Mouse (Mus musculus) CH12.LX (cell line): ENCODE data around the gene Celsr2. TPM values are rescaled to one million over a fixed set of nuclear protein-coding genes. Genes with fewer than 3 reads are reported as not detected.

Experiments
- DNase-seq: peaks from one replicate; pipeline ENCODE4 v3.0.0-alpha.2; 2013; ENCODE audit errors: extremely low read depth
- H3K27ac ChIP-seq: 2 replicates; pipeline ENCODE4 v1.5.1; 2012; ENCODE audit warnings: low read depth, mild to moderate bottlenecking, control low read depth, moderate library complexity; ENCODE audit not compliant: insufficient read depth
- H3K27me3 ChIP-seq: replicated peaks from 2 replicates; pipeline ENCODE3; 2012; ENCODE audit warnings: inconsistent platforms
- H3K36me3 ChIP-seq, 2 experiments: replicated peaks in 1 of 2; 2 replicates each; pipeline versions ENCODE3 to v1.6.1; 2012; ENCODE audit warnings: inconsistent platforms in 1 of 2, low read length in 1 of 2, mild to moderate bottlenecking in 1 of 2, mixed read lengths in 1 of 2, moderate library complexity in 1 of 2; ENCODE audit not compliant: control insufficient read depth in 1 of 2, insufficient read depth in 1 of 2
- H3K4me1 ChIP-seq, 2 experiments: 2 replicates each; pipeline ENCODE4 v1.6.1; 2012; ENCODE audit warnings: inconsistent platforms in 1 of 2, moderate library complexity in 1 of 2; ENCODE audit not compliant: insufficient read depth in 2 of 2, control insufficient read depth in 1 of 2
- H3K4me2 ChIP-seq: 2 replicates; pipeline ENCODE4 v1.6.1; 2012; ENCODE audit warnings: low read depth, mild to moderate bottlenecking, control low read depth; ENCODE audit not compliant: poor library complexity, insufficient read depth, severe bottlenecking
- H3K4me3 ChIP-seq, 3 experiments: fragments of 150-350 bp in 1 of 3; sonication (generic) in 1 of 3; replicated peaks in 1 of 3; 2 replicates each; pipeline versions ENCODE3 to v1.5.1; 2011 to 2012; ENCODE audit warnings: low read depth in 2 of 3, low read length in 2 of 3, mild to moderate bottlenecking in 2 of 3, moderate library complexity in 2 of 3, control low read depth in 1 of 3, improper control_type of control experiment in 1 of 3, inconsistent platforms in 1 of 3, mixed read lengths in 1 of 3; ENCODE audit not compliant: poor library complexity in 1 of 3
- H3K79me2 ChIP-seq: replicated peaks from 2 replicates; pipeline ENCODE4 v1.6.1; 2012; ENCODE audit warnings: mild to moderate bottlenecking, moderate library complexity; ENCODE audit not compliant: control insufficient read depth, poor library complexity, insufficient read depth, severe bottlenecking; ENCODE audit errors: extremely low read depth
- H3K9ac ChIP-seq: 2 replicates; pipeline ENCODE4 v1.6.1; 2012; ENCODE audit warnings: low read depth, mild to moderate bottlenecking, control low read depth, moderate library complexity; ENCODE audit not compliant: insufficient read depth
- H3K9me3 ChIP-seq: replicated peaks from 2 replicates; pipeline ENCODE3; 2012; ENCODE audit warnings: low read length, inconsistent platforms, mixed read lengths
- BHLHE40 ChIP-seq: IDR thresholded peaks from 2 replicates; pipeline ENCODE4 v1.6.1; 2011; ENCODE audit warnings: mild to moderate bottlenecking, low read depth, low read length, improper control_type of control experiment
- HCFC1 ChIP-seq: IDR thresholded peaks from 2 replicates; pipeline ENCODE4 v1.6.1; 2012; ENCODE audit warnings: low read depth, mild to moderate bottlenecking, inconsistent platforms, low read length, improper control_type of control experiment
- KAT2A ChIP-seq: IDR thresholded peaks from 2 replicates; pipeline ENCODE4 v1.6.1; 2012; ENCODE audit warnings: low read length, improper control_type of control experiment, inconsistent platforms; ENCODE audit not compliant: insufficient replicate concordance
- MAFK ChIP-seq: IDR thresholded peaks from 2 replicates; pipeline ENCODE4 v1.6.1; 2011; ENCODE audit warnings: low read length, improper control_type of control experiment; ENCODE audit not compliant: insufficient replicate concordance
- MAZ ChIP-seq: IDR thresholded peaks from 2 replicates; pipeline ENCODE4 v1.6.1; 2012; ENCODE audit warnings: low read depth, mild to moderate bottlenecking, inconsistent platforms, low read length, improper control_type of control experiment, moderate library complexity
- MEF2A ChIP-seq: IDR thresholded peaks from 2 replicates; pipeline ENCODE4 v1.6.1; 2014; ENCODE audit warnings: low read depth, mild to moderate bottlenecking, inconsistent platforms, low read length, improper control_type of control experiment, borderline replicate concordance
- POLR2A ChIP-seq: IDR thresholded peaks from 2 replicates; pipeline ENCODE4 v1.6.1; 2011; ENCODE audit warnings: low read depth, mild to moderate bottlenecking, improper control_type of control experiment, low read length
- TBP ChIP-seq: conservative IDR thresholded peaks from 2 replicates; pipeline ENCODE4 v1.6.1; 2011; ENCODE audit warnings: low read depth, low read length, improper control_type of control experiment
- TCF12 ChIP-seq: IDR thresholded peaks from 2 replicates; pipeline ENCODE4 v1.6.1; 2014; ENCODE audit warnings: low read depth, mild to moderate bottlenecking, inconsistent platforms, low read length, improper control_type of control experiment
- USF1 ChIP-seq: IDR thresholded peaks from 2 replicates; pipeline ENCODE4 v1.6.1; 2014; ENCODE audit warnings: low read depth, mild to moderate bottlenecking, inconsistent platforms, low read length, improper control_type of control experiment
- USF2 ChIP-seq: conservative IDR thresholded peaks from 2 replicates; pipeline ENCODE4 v1.6.1; 2011; ENCODE audit warnings: low read depth, low read length, improper control_type of control experiment
- ZC3H11A ChIP-seq: IDR thresholded peaks from 2 replicates; pipeline ENCODE4 v1.6.1; 2012; ENCODE audit warnings: low read depth, mild to moderate bottlenecking, inconsistent platforms, low read length, improper control_type of control experiment
- dilution Hi-C: fragments of 300-500 bp; cut with MboI; formaldehyde crosslinking; loops from 2 replicates; pipeline ENCODE4 v1.14.3; 2020; ENCODE audit warnings: low sequenced_read_pairs; ENCODE audit not compliant: extremely low pct_unique_long_range_greater_than_20kb, extremely low pct_ligation_motif_present
- in situ Hi-C: fragments of 300-500 bp; cut with MboI; formaldehyde crosslinking; loops from 3 replicates; pipeline ENCODE4 v1.14.3; 2019; ENCODE audit warnings: low sequenced_read_pairs, low pct_ligation_motif_present, low pct_unique_long_range_greater_than_20kb, mixed read lengths
- polyA plus RNA-seq: library from polyadenylated mRNA; unstranded; fragments of >175 nt; gene quantifications from 2 replicates; pipeline ENCODE4 v1.2.1, GENCODE M21; 2012; ENCODE audit warnings: low read depth; ENCODE audit not compliant: insufficient read length
- total RNA-seq, 2 experiments: library from RNA; depleted of rRNA; stranded (reverse); fragments of 300-350 nt in 1 of 2; fragments of >200 nt in 1 of 2; gene quantifications; 2 replicates each; pipeline ENCODE4 v1.2.3; 2012 to 2014

The Celsr2 gene
- total and polyA plus RNA-seq, 3 experiments: not detected

DNA sequence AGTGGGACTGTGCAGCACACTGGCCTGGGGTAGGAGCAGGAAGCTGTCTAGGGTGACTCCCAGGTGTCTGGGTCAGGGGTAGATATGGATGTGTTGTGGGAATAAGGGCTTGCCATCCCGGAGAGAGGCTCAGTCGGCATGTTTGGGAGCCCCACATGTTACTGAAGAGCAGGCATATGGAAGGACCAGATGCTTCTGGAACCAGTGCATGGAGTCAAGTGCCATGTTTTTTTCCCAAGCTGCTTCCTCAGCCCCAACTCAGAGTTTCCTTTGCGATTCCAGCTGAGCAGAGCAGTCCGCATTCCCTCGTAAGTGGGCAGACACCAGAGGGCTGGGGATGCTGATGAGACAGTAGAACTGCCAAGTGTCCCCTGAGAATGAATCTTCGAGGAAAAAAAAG lies 7.7 kb upstream of the Celsr2 start:
- dilution Hi-C loops: no loop called here
- Histone ChIP-seq H3K9ac (no peak overlapping the region), H3K4me3 (no peak overlapping the region), H3K9me3 (no peaks in the 10 kb centered on the region), H3K4me1 (peaks cover 0 to 5% of the 10 kb centered on the region in 2 experiments; a peak in 3 of 4 replicates), H3K4me2 (no peak overlapping the region), H3K27me3 (no peaks in the 10 kb centered on the region), H3K27ac (no peak overlapping the region), H3K79me2 (no peaks in the 10 kb centered on the region), H3K36me3 (peaks cover 30 to 50% of the 10 kb centered on the region in 2 experiments)
- no peak for TF ChIP-seq ZC3H11A
- no peak for TF ChIP-seq TBP
- TF ChIP-seq POLR2A: no peak
- no peak for DNase-seq
- in situ Hi-C loops: loop anchor here (25.0 kb wide), 1 partner anchor 364 kb away; no protein-coding TSS in a partner anchor

DNA sequence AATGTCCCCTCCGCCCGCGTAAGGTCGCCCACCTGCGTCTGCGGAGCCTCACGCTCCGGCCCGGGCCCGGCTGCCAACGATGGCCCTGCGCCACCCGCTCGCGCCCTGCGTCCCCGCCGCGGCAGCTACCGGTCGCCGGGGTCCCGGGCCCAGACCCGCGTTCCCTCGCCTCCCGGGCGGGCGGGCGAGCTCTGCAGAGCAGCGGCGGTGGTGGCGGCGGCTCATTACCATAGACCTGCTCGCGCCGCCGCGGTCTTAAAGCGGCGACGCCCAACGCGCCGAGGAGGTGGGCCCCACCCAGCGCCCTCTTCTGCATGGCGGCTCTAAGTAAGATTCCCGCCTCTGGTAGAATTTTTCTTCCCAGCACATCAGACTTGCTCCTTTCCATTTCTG lies 475 bp upstream of the Celsr2 start:
- H3K27me3 ChIP-seq: peaks cover 6% of the 10 kb centered on the region
- peaks cover 0 to 8% of the 10 kb centered on the region in 2 experiments; a peak in 2 of 4 replicates for H3K4me1 ChIP-seq
- H3K9ac ChIP-seq: no peak overlapping the region
- no peak for DNase-seq
- no peaks in the 10 kb centered on the region for H3K36me3 ChIP-seq
- no peaks in the 10 kb centered on the region for H3K79me2 ChIP-seq
- H3K4me3 ChIP-seq: no peak overlapping the region
- H3K9me3 ChIP-seq: peaks cover 32% of the 10 kb centered on the region
- H3K27ac ChIP-seq: no peak overlapping the region
- dilution Hi-C loops (no loop called here), in situ Hi-C loops (loop anchor here (25.0 kb wide), 1 partner anchor 371 kb away; no protein-coding TSS in a partner anchor)
- TF ChIP-seq USF2: no peak
- no peak for TF ChIP-seq MAFK
- TF ChIP-seq MEF2A: no peak
- TF ChIP-seq MAZ: no peak
- TF ChIP-seq KAT2A: no peak
- no peak overlapping the region for H3K4me2 ChIP-seq

DNA sequence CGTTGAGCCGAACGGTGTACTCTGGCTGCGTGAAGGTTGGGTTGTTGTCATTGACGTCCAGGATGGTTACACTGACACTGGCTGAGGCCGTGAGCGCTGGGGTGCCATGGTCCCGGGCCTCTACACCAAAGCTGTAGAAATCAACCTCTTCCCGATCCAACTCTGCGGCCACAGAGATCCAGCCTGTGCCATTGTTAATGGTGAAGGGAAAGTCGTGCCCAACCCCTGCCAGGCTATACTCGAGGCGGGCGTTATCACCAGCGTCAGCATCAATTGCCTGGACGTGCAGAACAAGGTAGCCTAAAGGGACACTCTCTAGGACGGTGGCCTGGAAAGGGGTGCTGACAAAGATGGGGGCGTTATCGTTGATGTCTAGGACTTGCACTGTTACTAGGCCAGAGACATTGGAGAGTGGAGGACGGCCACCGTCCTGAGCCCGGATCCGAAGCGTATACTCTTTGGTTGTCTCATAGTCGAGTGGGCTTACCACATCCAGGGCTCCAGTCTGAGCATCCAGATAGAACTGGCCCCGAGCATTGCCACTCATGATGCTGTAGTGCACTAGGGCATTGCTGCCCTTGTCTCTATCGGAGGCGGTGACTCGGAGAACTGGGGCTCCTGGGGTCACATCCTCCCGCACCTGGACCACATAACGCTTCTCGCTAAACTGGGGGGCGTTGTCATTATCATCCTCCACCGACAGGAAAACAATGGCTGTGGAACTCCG lies 1.6 kb downstream of the Celsr2 start:
- Histone ChIP-seq H3K9me3 (peaks cover 32% of the 10 kb centered on the region), H3K4me3 (no peak overlapping the region), H3K27ac (no peak overlapping the region), H3K27me3 (peaks cover 23% of the 10 kb centered on the region), H3K4me2 (no peak overlapping the region), H3K9ac (no peak overlapping the region), H3K79me2 (no peaks in the 10 kb centered on the region), H3K36me3 (no peaks in the 10 kb centered on the region), H3K4me1 (peaks cover 0 to 8% of the 10 kb centered on the region in 2 experiments; a peak in 2 of 4 replicates)
- TF ChIP-seq HCFC1: no peak
- no peak for TF ChIP-seq TCF12
- TF ChIP-seq MAZ: no peak
- no peak for TF ChIP-seq USF1
- no peak for TF ChIP-seq BHLHE40
- TF ChIP-seq TBP: no peak
- TF ChIP-seq ZC3H11A: no peak
- in situ Hi-C loops (loop anchor here (25.0 kb wide), 1 partner anchor 374 kb away; no protein-coding TSS in a partner anchor), dilution Hi-C loops (no loop called here)
- DNase-seq: no peak
